Mouse (Mus musculus): ENCODE results near the gene Cep250.

- TF ChIP-seq CTCF (IDR thresholded peaks at IDR 0.05; ENCODE audit: extremely low read depth, insufficient read depth, low read length) = no peak
- peak; percentile 42; the same call in 1 of the 2 replicates for TF ChIP-seq POLR2A (IDR thresholded peaks at IDR 0.05; ENCODE audit: extremely low read depth, insufficient read depth, low read length)
Measured at GRCm38 (mm10) chr2:156007888-156008532, 51.8 kb downstream of the Cep250 start, which contains the start of the genes 6430550D23Rik and Ergic3.
